Mouse (Mus musculus) MEL (cell line): ENCODE results near the gene Myo9b.

Source experiments
- MAFK ChIP-seq: IDR thresholded peaks from 2 replicates; pipeline ENCODE4 v1.6.1; 2011; ENCODE audit warnings: low read depth, mild to moderate bottlenecking, low read length, improper control_type of control experiment, borderline replicate concordance
- SIN3A ChIP-seq: IDR thresholded peaks from 2 replicates; pipeline ENCODE4 v1.6.1; 2012; ENCODE audit warnings: low read length, improper control_type of control experiment, inconsistent platforms

DNA sequence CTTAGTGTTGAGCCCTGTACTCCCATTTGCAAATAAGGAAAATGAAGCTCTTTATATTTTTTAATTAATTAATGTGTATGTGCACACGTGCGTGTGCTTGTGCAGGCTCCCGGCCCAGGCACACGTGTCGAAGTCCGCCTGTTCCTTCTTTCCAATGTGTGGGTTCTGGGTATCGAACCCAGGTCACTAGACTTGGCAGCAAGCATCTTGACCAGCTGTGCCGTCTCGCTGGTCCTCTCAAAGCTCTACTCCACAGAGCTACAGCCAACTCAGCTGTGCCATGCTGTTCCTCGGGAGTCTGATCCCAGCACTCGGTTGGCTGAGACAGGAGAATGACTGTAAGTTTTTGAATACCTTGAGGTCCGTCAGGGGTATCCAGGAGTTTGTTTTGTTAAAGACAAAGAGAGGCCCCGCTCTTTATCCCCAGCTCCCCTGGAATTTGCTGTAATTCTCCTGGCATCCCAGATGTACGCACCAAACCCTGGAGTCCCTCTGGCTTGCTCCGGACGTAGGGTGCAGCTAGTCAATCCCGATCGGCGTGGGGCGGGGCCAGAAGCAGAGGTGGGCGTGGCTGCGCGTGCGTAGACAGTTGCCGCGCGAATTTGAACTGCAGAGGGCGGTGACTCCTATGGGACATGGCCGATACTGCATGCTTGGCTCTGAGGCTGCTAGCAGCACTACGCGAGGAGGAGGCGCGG is 133.0 kb downstream of the Myo9b start, which contains the start of gene Ankle1:
- TF ChIP-seq SIN3A, result peak; percentile 85
- TF ChIP-seq MAFK, result no peak
